Mouse (Mus musculus) Patski (cell line): ENCODE data around the gene Pde1b. TPM values are rescaled to one million over a fixed set of nuclear protein-coding genes. Genes with fewer than 3 reads are reported as not detected.
A peak's percentile ranks its signal among the peaks of the same experiment; 100 is the strongest.

ENCODE experiments used
- ATAC-seq: fragments of 100-300 bp; one replicate; pipeline ENCODE4 v1.8.0; 2021
- CTCF ChIA-PET: fragments of 350-600 bp; sonication (Branson Sonifier 250); formaldehyde crosslinking; loops from one replicate; lab custom pipeline; 2022; ENCODE audit warnings: inconsistent platforms; lab: Charles Lee
- POLR2A ChIA-PET: fragments of 350-600 bp; sonication (Branson Sonifier 250); formaldehyde crosslinking; loops from one replicate; lab custom pipeline; 2022; ENCODE audit warnings: antibody characterized with exemption, inconsistent platforms; lab: Charles Lee
- DNase-seq: peaks from one replicate; pipeline ENCODE4 v3.0.0-alpha.2; 2011; ENCODE audit warnings: low read depth, low spot score
- H3K27me3 ChIP-seq: fragments of 371-371 bp; one replicate; pipeline ENCODE4 v1.5.1; 2021
- CTCF ChIP-seq: fragments of 100-300 bp; IDR thresholded peaks from one replicate; pipeline ENCODE4 v1.5.1; 2021
- in situ Hi-C: fragments of 300-500 bp; cut with MboI; formaldehyde crosslinking; loops from 3 replicates; pipeline ENCODE4 v1.11.1; 2018; ENCODE audit warnings: low pct_unique_long_range_greater_than_20kb, mixed read lengths
- polyA plus RNA-seq: library from polyadenylated mRNA; unstranded; gene quantifications from one replicate; pipeline ENCODE4 v1.2.3, GENCODE M21; 2021

Pde1b gene
- polyA plus RNA-seq, 1 experiment from 2014 or later, result 1.4 TPM

DNA sequence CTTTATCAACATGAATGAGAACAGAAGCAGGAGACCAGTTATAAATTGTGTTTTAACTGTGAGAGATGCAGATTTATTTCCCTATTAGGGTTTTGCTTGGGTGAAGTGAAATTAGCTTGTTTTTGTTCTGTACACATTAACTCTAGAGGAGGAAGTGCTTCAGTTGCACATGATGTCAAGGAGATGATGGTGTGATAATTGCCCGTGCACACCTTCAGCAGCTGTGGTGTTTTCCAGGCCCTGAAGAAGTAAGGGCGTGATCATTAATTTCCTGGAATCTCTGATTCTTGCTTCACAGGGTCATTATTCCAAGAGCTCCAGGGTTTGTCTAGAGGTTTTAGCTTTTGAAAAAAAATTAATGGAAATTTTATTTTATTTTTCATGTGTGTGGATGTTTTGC lies 22.7 kb upstream of the Pde1b start:
- no peak for DNase-seq
- CTCF ChIA-PET, result interaction anchor here (0.9 to 1.5 kb wide), 2 partner anchors 50 to 132 kb away, joined by 4 to 6 read pairs; no protein-coding TSS in a partner anchor

GRCm38 (mm10) chr15:103482488-103482887 lies 20.3 kb upstream of the Pde1b start:
- in situ Hi-C loops, result loop anchor here (5.0 kb wide), 1 partner anchor 50 kb away; no protein-coding TSS in a partner anchor
- ATAC-seq (peak; percentile 46), DNase-seq (no peak)
- CTCF ChIA-PET, result interaction anchor here (0.7 to 2.2 kb wide), 12 partner anchors 10 to 64 kb away, joined by 3 to 14 read pairs (median 4); no protein-coding TSS in a partner anchor
- peak; percentile 80 for TF ChIP-seq CTCF
- POLR2A ChIA-PET, result no interaction called here
- H3K27me3 ChIP-seq, result no peaks in the 10 kb centered on the region

More for the DNA sequence above, 22.7 kb upstream of the Pde1b start:
- POLR2A ChIA-PET, result no interaction called here
- no peaks in the 10 kb centered on the region for H3K27me3 ChIP-seq
- no peak for ATAC-seq
- in situ Hi-C loops, result loop anchor here (5.0 kb wide), 1 partner anchor 52 kb away; no protein-coding TSS in a partner anchor
- no peak for TF ChIP-seq CTCF

- no peak for TF ChIP-seq CTCF
- no peaks in the 10 kb centered on the region for H3K27me3 ChIP-seq
- ChIA-PET CTCF (interaction anchor here (1.6 kb wide), 1 partner anchor 64 kb away, joined by 5 read pairs; no protein-coding TSS in a partner anchor), POLR2A (no interaction called here)
- in situ Hi-C loops, result loop anchor here (5.0 kb wide), 1 partner anchor 48 kb away; no protein-coding TSS in a partner anchor
- no peak for DNase-seq
- ATAC-seq, result no peak
Observed at GRCm38 (mm10) chr15:103484490-103484889, 18.3 kb upstream of the Pde1b start.

- ATAC-seq (no peak), DNase-seq (no peak)
- H3K27me3 ChIP-seq, result no peaks in the 10 kb centered on the region
- ChIA-PET CTCF (interaction anchor here (1.2 to 2.4 kb wide), 3 partner anchors 11 to 63 kb away, joined by 3 to 9 read pairs (median 5); no protein-coding TSS in a partner anchor), POLR2A (no interaction called here)
- in situ Hi-C loops, result no loop called here
- TF ChIP-seq CTCF, result no peak
Observed at GRCm38 (mm10) chr15:103485106-103485505, 17.7 kb upstream of the Pde1b start.

GRCm38 (mm10) chr15:103486658-103487057 lies 16.2 kb upstream of the Pde1b start:
- H3K27me3 ChIP-seq, result no peaks in the 10 kb centered on the region
- CTCF ChIA-PET, result interaction anchor here (0.9 to 2.4 kb wide), 2 partner anchors 32 to 44 kb away, joined by 3 to 9 read pairs; no protein-coding TSS in a partner anchor
- no peak for ATAC-seq
- DNase-seq, result no peak
- POLR2A ChIA-PET, result no interaction called here
- in situ Hi-C loops, result no loop called here
- no peak for TF ChIP-seq CTCF

GRCm38 (mm10) chr15:103488336-103488735 lies 14.5 kb upstream of the Pde1b start:
- DNase-seq, result no peak
- TF ChIP-seq CTCF, result no peak
- in situ Hi-C loops, result no loop called here

DNA sequence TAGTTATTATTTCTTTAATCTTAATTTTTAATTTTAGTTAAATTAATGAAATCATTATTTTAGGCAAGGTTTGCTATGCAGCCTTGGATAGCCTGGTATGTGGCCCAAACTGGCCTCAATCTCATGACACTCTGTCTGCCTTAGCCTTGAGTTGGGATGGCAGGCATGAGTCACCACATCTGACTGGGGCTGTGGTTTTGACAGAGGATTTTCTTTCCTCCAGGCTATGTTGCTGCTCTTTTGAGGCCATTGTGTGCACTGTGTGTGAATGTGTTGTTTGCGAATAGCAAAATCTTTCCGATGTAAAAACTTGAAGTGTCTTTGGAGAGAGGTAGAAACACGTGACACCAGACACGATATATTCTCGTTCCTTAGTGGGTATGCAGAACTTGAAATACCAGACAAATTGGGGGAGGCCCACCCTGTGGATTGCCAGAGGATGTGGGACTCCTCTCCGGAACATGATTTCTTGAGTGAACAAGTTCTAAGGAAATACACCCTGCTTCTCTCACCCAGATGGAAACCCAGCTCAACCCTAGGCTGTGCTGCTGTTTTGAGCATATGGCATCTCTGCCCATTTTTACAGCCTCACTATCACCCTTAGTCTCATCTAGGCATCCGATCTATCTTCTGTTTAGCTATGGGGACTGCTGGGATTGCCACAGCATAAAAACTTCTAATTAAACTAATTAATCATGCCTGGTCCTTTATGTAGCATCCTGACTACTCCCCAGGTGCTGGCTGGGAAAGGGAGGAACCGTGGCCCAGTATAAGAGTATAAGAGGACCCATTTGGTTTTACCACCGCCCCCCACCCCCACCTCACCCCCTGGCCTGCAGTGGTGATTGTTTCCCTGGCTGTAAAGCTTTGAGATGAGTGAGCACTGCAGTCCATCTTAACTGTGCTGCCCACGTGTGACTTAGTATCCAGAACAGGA lies 6.4 kb upstream of the Pde1b start:
- in situ Hi-C loops, result no loop called here
- POLR2A ChIA-PET, result interaction anchor here (1.1 kb wide), 1 partner anchor 8 kb away, joined by 3 read pairs; no protein-coding TSS in a partner anchor

More at GRCm38 (mm10) chr15:103488336-103488735, 14.5 kb upstream of the Pde1b start:
- no peaks in the 10 kb centered on the region for H3K27me3 ChIP-seq
- ChIA-PET POLR2A (no interaction called here), CTCF (no interaction called here)
- ATAC-seq, result no peak

GRCm38 (mm10) chr15:103498157-103498556 lies 4.7 kb upstream of the Pde1b start:
- H3K27me3 ChIP-seq, result no peaks in the 10 kb centered on the region
- ChIA-PET POLR2A (interaction anchor here (0.6 kb wide), 1 partner anchor 104 kb away, joined by 3 read pairs; no protein-coding TSS in a partner anchor), CTCF (interaction anchor here (2.1 kb wide), 2 partner anchors 16 to 32 kb away, joined by 6 to 10 read pairs; no protein-coding TSS in a partner anchor)
- DNase-seq (no peak), ATAC-seq (no peak)
- in situ Hi-C loops, result no loop called here
- no peak for TF ChIP-seq CTCF

More for the DNA sequence above, 6.4 kb upstream of the Pde1b start:
- H3K27me3 ChIP-seq, result no peaks in the 10 kb centered on the region
- DNase-seq, result peak; percentile 70
- TF ChIP-seq CTCF, result no peak
- CTCF ChIA-PET, result interaction anchor here (0.8 to 2.1 kb wide), 3 partner anchors 11 to 34 kb away, joined by 3 to 10 read pairs (median 6); no protein-coding TSS in a partner anchor
- ATAC-seq, result peak; percentile 99

GRCm38 (mm10) chr15:103500723-103501122 lies 2.1 kb upstream of the Pde1b start:
- ChIA-PET CTCF (interaction anchor here (1.2 to 3.9 kb wide), 2 partner anchors 10 to 11 kb away, joined by 4 to 21 read pairs; no protein-coding TSS in a partner anchor), POLR2A (no interaction called here)
- in situ Hi-C loops, result no loop called here
- no peak for TF ChIP-seq CTCF
- DNase-seq, result no peak
- no peak for ATAC-seq
- H3K27me3 ChIP-seq, result peaks cover 17% of the 10 kb centered on the region

GRCm38 (mm10) chr15:103501186-103501585 lies 1.6 kb upstream of the Pde1b start:
- ATAC-seq (no peak), DNase-seq (no peak)
- ChIA-PET POLR2A (interaction anchor here (1.1 kb wide), 1 partner anchor 24 kb away, joined by 3 read pairs; no protein-coding TSS in a partner anchor), CTCF (interaction anchor here (1.2 to 3.9 kb wide), 2 partner anchors 10 to 12 kb away, joined by 4 to 21 read pairs; no protein-coding TSS in a partner anchor)
- no peak for TF ChIP-seq CTCF
- in situ Hi-C loops, result no loop called here
- peaks cover 21% of the 10 kb centered on the region for H3K27me3 ChIP-seq
